Mouse (Mus musculus) E14TG2a.4 (cell line): Measurements from ENCODE around the gene Slc35b1.

Source experiments
- H3K27me3 ChIP-seq: 2 replicates; pipeline ENCODE4 v1.6.1; 2014; ENCODE audit warnings: low read length, control low read depth; ENCODE audit not compliant: insufficient read depth
- H3K36me3 ChIP-seq: 2 replicates; pipeline ENCODE4 v1.6.1; 2014; ENCODE audit warnings: low read length, control low read depth; ENCODE audit not compliant: insufficient read depth
- H3K4me1 ChIP-seq: replicated peaks from 2 replicates; pipeline ENCODE4 v1.6.1; 2014; ENCODE audit warnings: low read depth, low read length, control low read depth
- H3K4me3 ChIP-seq: replicated peaks from 2 replicates; pipeline ENCODE4 v1.5.1; 2014; ENCODE audit warnings: mild to moderate bottlenecking, low read length
- H3K9me3 ChIP-seq: 2 replicates; pipeline ENCODE4 v1.6.1; 2014; ENCODE audit warnings: low read length, control low read depth
- CTCF ChIP-seq: conservative IDR thresholded peaks from 2 replicates; pipeline ENCODE4 v1.5.1; 2014; ENCODE audit warnings: low read length
- NANOG ChIP-seq: IDR thresholded peaks from 2 replicates; pipeline ENCODE4 v1.6.1; 2014; ENCODE audit warnings: borderline replicate concordance, low read length, mixed read lengths
- POU5F1 ChIP-seq: IDR thresholded peaks from 2 replicates; pipeline ENCODE4 v1.6.1; 2014; ENCODE audit warnings: low read length, borderline replicate concordance

Gene Slc35b1

GRCm38 (mm10) chr11:95356469-95357273 lies 27.8 kb upstream of the Slc35b1 start:
- no peak for TF ChIP-seq NANOG
- Histone ChIP-seq H3K9me3 (no peaks in the 10 kb centered on the region), H3K27me3 (no peaks in the 10 kb centered on the region), H3K36me3 (peaks cover 87% of the 10 kb centered on the region), H3K4me1 (peaks cover 57% of the 10 kb centered on the region), H3K4me3 (no peak overlapping the region)

GRCm38 (mm10) chr11:95358263-95358662 lies 26.2 kb upstream of the Slc35b1 start:
- Histone ChIP-seq H3K27me3 (no peaks in the 10 kb centered on the region), H3K4me1 (peaks cover 53% of the 10 kb centered on the region), H3K36me3 (peaks cover 82% of the 10 kb centered on the region), H3K9me3 (no peaks in the 10 kb centered on the region), H3K4me3 (no peak overlapping the region)
- TF ChIP-seq NANOG (no peak), POU5F1 (no peak), CTCF (no peak)

- no peak for TF ChIP-seq CTCF
- TF ChIP-seq POU5F1, result no peak
- no peak for TF ChIP-seq NANOG
- no peaks in the 10 kb centered on the region for H3K27me3 ChIP-seq
Measured at GRCm38 (mm10) chr11:95364388-95364787, 20.1 kb upstream of the Slc35b1 start.

DNA sequence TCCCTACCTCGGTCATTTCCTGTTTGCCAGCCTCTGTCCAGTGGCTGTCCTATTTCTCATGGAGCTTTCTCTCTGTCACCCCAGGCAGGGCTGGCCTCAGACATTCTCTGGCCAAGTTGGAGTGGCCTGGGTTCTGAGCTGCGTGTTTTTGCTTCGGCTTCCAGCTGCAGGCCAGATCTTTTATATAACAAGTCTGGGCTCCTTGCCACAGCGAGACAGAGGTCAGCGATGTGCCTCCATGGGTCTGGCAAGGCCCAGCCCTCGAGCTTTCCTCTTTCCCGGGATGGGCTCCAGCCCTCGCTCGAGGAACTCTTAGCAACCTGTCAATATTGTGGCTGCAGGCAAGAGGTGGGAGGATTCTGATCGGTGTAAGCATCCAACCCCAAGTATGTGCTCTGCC lies 18.9 kb upstream of the Slc35b1 start:
- H3K27me3 ChIP-seq, result no peaks in the 10 kb centered on the region

More at GRCm38 (mm10) chr11:95364388-95364787, 20.1 kb upstream of the Slc35b1 start:
- peaks cover 86% of the 10 kb centered on the region for H3K36me3 ChIP-seq
- no peak overlapping the region for H3K4me3 ChIP-seq
- H3K9me3 ChIP-seq, result no peaks in the 10 kb centered on the region
- H3K4me1 ChIP-seq, result peaks cover 18% of the 10 kb centered on the region

GRCm38 (mm10) chr11:95366280-95366897 lies 18.1 kb upstream of the Slc35b1 start:
- Histone ChIP-seq H3K27me3 (no peaks in the 10 kb centered on the region), H3K4me3 (no peak overlapping the region), H3K4me1 (peaks cover 26% of the 10 kb centered on the region), H3K36me3 (peaks cover 85% of the 10 kb centered on the region), H3K9me3 (no peaks in the 10 kb centered on the region)
- no peak; the same call in 1 of the 2 replicates for TF ChIP-seq CTCF

More for the DNA sequence above, 18.9 kb upstream of the Slc35b1 start:
- Histone ChIP-seq H3K4me3 (no peak overlapping the region), H3K36me3 (peaks cover 86% of the 10 kb centered on the region), H3K9me3 (no peaks in the 10 kb centered on the region), H3K4me1 (peaks cover 24% of the 10 kb centered on the region)
- no peak for TF ChIP-seq CTCF
- no peak for TF ChIP-seq NANOG
- TF ChIP-seq POU5F1, result no peak

- Histone ChIP-seq H3K4me3 (no peak overlapping the region), H3K4me1 (peaks cover 26% of the 10 kb centered on the region), H3K9me3 (no peaks in the 10 kb centered on the region), H3K36me3 (peaks cover 88% of the 10 kb centered on the region), H3K27me3 (no peaks in the 10 kb centered on the region)
- TF ChIP-seq POU5F1, result no peak
- no peak for TF ChIP-seq NANOG
- no peak for TF ChIP-seq CTCF
Measured at GRCm38 (mm10) chr11:95367011-95367735, 17.3 kb upstream of the Slc35b1 start.

DNA sequence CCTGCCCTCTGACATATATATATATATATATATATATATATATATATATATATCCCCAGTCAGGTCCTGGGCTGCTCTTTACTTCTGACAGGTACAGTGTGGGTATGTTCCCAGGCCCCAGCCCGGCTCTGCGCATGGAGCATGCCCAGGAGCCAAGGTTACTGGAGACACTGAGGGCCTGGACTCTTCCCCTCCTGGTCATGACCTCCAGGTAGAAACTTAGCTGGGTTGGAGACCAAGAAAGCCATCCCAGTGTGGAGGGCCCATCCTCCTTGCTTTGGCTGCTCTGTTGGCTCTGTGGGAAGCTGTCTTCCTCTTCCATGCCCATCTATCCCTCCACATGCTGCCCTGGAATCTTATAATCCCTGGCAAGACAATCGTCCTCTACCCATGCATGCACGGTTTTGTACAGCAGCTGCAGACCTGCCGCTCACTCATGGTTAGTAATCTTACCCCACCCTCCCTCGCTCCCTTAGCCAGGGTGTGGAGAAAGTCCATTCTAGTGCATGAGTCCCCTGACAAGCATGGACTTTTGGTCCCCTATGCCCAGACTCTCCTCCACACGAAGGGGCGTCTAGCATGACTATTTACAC lies 16.2 kb upstream of the Slc35b1 start:
- no peak for TF ChIP-seq POU5F1
- TF ChIP-seq CTCF, result no peak
- TF ChIP-seq NANOG, result no peak
- Histone ChIP-seq H3K36me3 (peaks cover 94% of the 10 kb centered on the region), H3K4me3 (no peak overlapping the region)

DNA sequence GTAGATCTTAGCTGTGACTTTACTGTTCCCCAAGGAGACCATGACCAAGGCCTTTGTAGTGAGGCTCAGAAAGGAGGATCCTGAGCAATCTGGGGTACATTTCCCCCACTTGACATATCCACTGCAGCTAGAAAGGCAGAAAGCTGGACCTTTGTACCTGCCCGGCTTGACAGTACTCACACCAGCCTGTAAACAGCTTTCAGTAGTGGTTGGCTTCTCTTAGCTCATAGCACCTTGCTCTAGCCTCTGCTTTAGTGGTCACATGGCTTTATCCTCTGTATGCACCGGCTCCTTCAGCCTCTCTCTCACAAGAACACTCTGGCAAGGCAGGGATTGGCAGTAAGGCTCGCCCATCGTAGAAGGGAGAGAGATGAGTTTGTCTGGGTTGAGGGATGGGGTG lies 15.6 kb upstream of the Slc35b1 start:
- Histone ChIP-seq H3K36me3 (peaks cover 94% of the 10 kb centered on the region), H3K9me3 (no peaks in the 10 kb centered on the region), H3K4me3 (no peak overlapping the region), H3K27me3 (no peaks in the 10 kb centered on the region), H3K4me1 (peaks cover 26% of the 10 kb centered on the region)
- TF ChIP-seq NANOG (no peak), POU5F1 (no peak), CTCF (no peak)

More for the DNA sequence above, 16.2 kb upstream of the Slc35b1 start:
- Histone ChIP-seq H3K9me3 (no peaks in the 10 kb centered on the region), H3K27me3 (no peaks in the 10 kb centered on the region), H3K4me1 (peaks cover 26% of the 10 kb centered on the region)
